Mouse (Mus musculus): Measurements from ENCODE around the gene Hepacam. TPM values are rescaled to one million over a fixed set of nuclear protein-coding genes. Genes with fewer than 3 reads are reported as not detected.
A peak's percentile ranks its signal among the peaks of the same experiment; 100 is the strongest.

The Hepacam gene
- total and polyA plus RNA-seq, 2 experiments from 2014 or later: 37.1 to 49.9 TPM

- H3K27me3 ChIP-seq (ENCODE audit: insufficient read depth, low read length): no peaks in the 10 kb centered on the region
- DNase-seq (ENCODE audit: low spot score) (no peak), ATAC-seq (ENCODE audit: low FRiP score) (no peak)
- no peak overlapping the region for H3K4me2 ChIP-seq (ENCODE audit: low read depth, low read length, poor library complexity, severe bottlenecking)
- no peaks in the 10 kb centered on the region for H3K36me3 ChIP-seq (ENCODE audit: insufficient read depth, low read length)
- peaks cover 7% of the 10 kb centered on the region; the same call in 1 of the 2 replicates for H3K4me1 ChIP-seq (ENCODE audit: insufficient read depth, low read length)
- WGBS: 87% methylated on average over 1 of the region's 1 CpGs
- H3K27ac ChIP-seq (ENCODE audit: low read depth, low read length): no peak overlapping the region
- TF ChIP-seq CTCF (IDR thresholded peaks at IDR 0.05): no peak
- no peaks in the 10 kb centered on the region for H3K9me3 ChIP-seq (ENCODE audit: low read length)
- no peak overlapping the region for H3K4me3 ChIP-seq (ENCODE audit: low read depth, low read length)
- no peak overlapping the region for H3K9ac ChIP-seq (replicated peaks; ENCODE audit: low read length, poor library complexity, severe bottlenecking)
These were observed 4.3 kb upstream of the Hepacam start for GRCm38 (mm10) chr9:37362881-37363280.

DNA sequence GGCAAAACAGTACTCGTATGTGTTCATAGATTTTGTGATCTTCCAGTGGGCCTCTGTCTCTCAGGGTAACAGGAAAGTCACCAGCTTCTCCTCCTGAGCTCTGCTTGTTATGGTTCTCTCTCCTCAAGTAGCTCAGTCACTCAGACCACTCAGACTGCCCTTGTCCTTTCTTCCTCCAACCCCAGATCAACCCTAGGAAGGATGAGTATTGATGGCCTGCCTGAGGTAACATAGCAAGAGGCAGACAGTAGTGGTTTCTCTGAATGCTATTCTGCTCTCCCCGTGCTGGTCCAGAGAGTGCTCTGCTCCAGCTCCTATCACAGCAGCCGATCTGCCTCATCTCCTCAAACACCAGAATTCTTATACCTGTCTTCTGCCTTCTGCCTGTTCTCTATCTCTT, 3.6 kb upstream of the Hepacam start:
- 62% methylated on average over 3 of the region's 3 CpGs for WGBS
- H3K27ac ChIP-seq (ENCODE audit: low read depth, low read length): no peak overlapping the region
- DNase-seq (ENCODE audit: low spot score) (no peak), ATAC-seq (ENCODE audit: low FRiP score) (no peak)
- peaks cover 7% of the 10 kb centered on the region; the same call in 1 of the 2 replicates for H3K4me1 ChIP-seq (ENCODE audit: insufficient read depth, low read length)
- H3K4me3 ChIP-seq (ENCODE audit: low read depth, low read length): no peak overlapping the region
- H3K4me2 ChIP-seq (ENCODE audit: low read depth, low read length, poor library complexity, severe bottlenecking): no peak overlapping the region
- H3K9me3 ChIP-seq (ENCODE audit: low read length): no peaks in the 10 kb centered on the region
- H3K9ac ChIP-seq (replicated peaks; ENCODE audit: low read length, poor library complexity, severe bottlenecking): no peak overlapping the region
- no peak for TF ChIP-seq CTCF (IDR thresholded peaks at IDR 0.05)
- no peaks in the 10 kb centered on the region for H3K36me3 ChIP-seq (ENCODE audit: insufficient read depth, low read length)
- H3K27me3 ChIP-seq (ENCODE audit: insufficient read depth, low read length): no peaks in the 10 kb centered on the region

DNA sequence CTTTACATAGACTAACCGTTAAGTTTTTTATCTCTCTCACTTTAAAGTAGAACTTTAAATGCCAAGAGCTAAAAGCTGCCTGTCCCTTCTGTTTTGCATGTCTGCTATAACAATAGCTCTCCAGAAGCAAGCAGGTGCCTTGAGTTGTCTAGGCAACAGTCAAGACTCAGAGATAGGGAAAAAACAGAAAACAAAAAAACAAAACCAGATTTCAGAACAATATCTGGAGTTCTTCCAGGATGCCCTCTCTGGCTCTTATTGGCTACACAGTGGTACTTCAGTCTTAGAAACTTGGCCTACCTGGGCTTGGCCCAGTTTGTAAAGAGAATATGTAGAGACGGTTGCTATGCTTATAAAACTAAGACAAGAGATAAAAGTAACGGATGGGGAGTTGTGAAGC, 2.8 kb upstream of the Hepacam start:
- Histone ChIP-seq H3K27ac (ENCODE audit: low read depth, low read length) (no peak overlapping the region), H3K36me3 (ENCODE audit: insufficient read depth, low read length) (no peaks in the 10 kb centered on the region), H3K9me3 (ENCODE audit: low read length) (no peaks in the 10 kb centered on the region), H3K4me1 (ENCODE audit: insufficient read depth, low read length) (peaks cover 4% of the 10 kb centered on the region; the same call in 1 of the 2 replicates), H3K4me2 (ENCODE audit: low read depth, low read length, poor library complexity, severe bottlenecking) (no peak overlapping the region), H3K4me3 (ENCODE audit: low read depth, low read length) (no peak overlapping the region), H3K27me3 (ENCODE audit: insufficient read depth, low read length) (no peaks in the 10 kb centered on the region), H3K9ac (replicated peaks; ENCODE audit: low read length, poor library complexity, severe bottlenecking) (no peak overlapping the region)
- ATAC-seq (ENCODE audit: low FRiP score): no peak
- no peak for TF ChIP-seq CTCF (IDR thresholded peaks at IDR 0.05)
- DNase-seq (ENCODE audit: low spot score): no peak
- WGBS: 62% methylated on average over 3 of the region's 3 CpGs

GRCm38 (mm10) chr9:37365706-37366105, 1.4 kb upstream of the Hepacam start:
- no peak for DNase-seq (ENCODE audit: low spot score)
- ATAC-seq (ENCODE audit: low FRiP score): no peak
- H3K4me2 ChIP-seq (ENCODE audit: low read depth, low read length, poor library complexity, severe bottlenecking): no peak overlapping the region
- H3K27ac ChIP-seq (ENCODE audit: low read depth, low read length): no peak overlapping the region
- no peak overlapping the region for H3K9ac ChIP-seq (replicated peaks; ENCODE audit: low read length, poor library complexity, severe bottlenecking)
- H3K27me3 ChIP-seq (ENCODE audit: insufficient read depth, low read length): no peaks in the 10 kb centered on the region
- WGBS: 83% methylated on average over 5 of the region's 5 CpGs
- H3K36me3 ChIP-seq (ENCODE audit: insufficient read depth, low read length): no peaks in the 10 kb centered on the region
- H3K4me3 ChIP-seq (ENCODE audit: low read depth, low read length): no peak overlapping the region
- no peak for TF ChIP-seq CTCF (IDR thresholded peaks at IDR 0.05)
- no peaks in the 10 kb centered on the region for H3K9me3 ChIP-seq (ENCODE audit: low read length)
- no peaks in the 10 kb centered on the region for H3K4me1 ChIP-seq (ENCODE audit: insufficient read depth, low read length)

GRCm38 (mm10) chr9:37368081-37368830, 1.1 kb downstream of the Hepacam start:
- 81% methylated on average over 11 of the region's 11 CpGs for whole genome bisulfite sequencing
- ATAC-seq (ENCODE audit: low FRiP score) (no peak), DNase-seq (ENCODE audit: low spot score) (peak; percentile 27)
- H3K9me3 ChIP-seq (ENCODE audit: low read length): no peaks in the 10 kb centered on the region
- peak; percentile 36; the same call in 1 of the 2 replicates for TF ChIP-seq CTCF (IDR thresholded peaks at IDR 0.05)
- peak overlapping the region; percentile 75 for H3K27ac ChIP-seq (ENCODE audit: low read depth, low read length)
- peak overlapping the region; percentile 33 for H3K4me2 ChIP-seq (ENCODE audit: low read depth, low read length, poor library complexity, severe bottlenecking)
- no peaks in the 10 kb centered on the region for H3K27me3 ChIP-seq (ENCODE audit: insufficient read depth, low read length)
- H3K4me3 ChIP-seq (ENCODE audit: low read depth, low read length): peak overlapping the region; percentile 25
- no peaks in the 10 kb centered on the region for H3K4me1 ChIP-seq (ENCODE audit: insufficient read depth, low read length)
- no peaks in the 10 kb centered on the region for H3K36me3 ChIP-seq (ENCODE audit: insufficient read depth, low read length)
- H3K9ac ChIP-seq (replicated peaks; ENCODE audit: low read length, poor library complexity, severe bottlenecking): no peak overlapping the region

- no peaks in the 10 kb centered on the region for H3K27me3 ChIP-seq (ENCODE audit: insufficient read depth, low read length)
- H3K9ac ChIP-seq (replicated peaks; ENCODE audit: low read length, poor library complexity, severe bottlenecking): no peak overlapping the region
- TF ChIP-seq CTCF (IDR thresholded peaks at IDR 0.05): no peak; the same call in none of the 2 replicates
- DNase-seq (ENCODE audit: low spot score): no peak
- peak overlapping the region; percentile 33; the same call in 1 of the 2 replicates for H3K4me2 ChIP-seq (ENCODE audit: low read depth, low read length, poor library complexity, severe bottlenecking)
- no peaks in the 10 kb centered on the region for H3K9me3 ChIP-seq (ENCODE audit: low read length)
- no peaks in the 10 kb centered on the region for H3K4me1 ChIP-seq (ENCODE audit: insufficient read depth, low read length)
- 79% methylated on average over 8 of the region's 8 CpGs for WGBS
- no peaks in the 10 kb centered on the region for H3K36me3 ChIP-seq (ENCODE audit: insufficient read depth, low read length)
- H3K27ac ChIP-seq (ENCODE audit: low read depth, low read length): peak overlapping the region; percentile 47
- ATAC-seq (ENCODE audit: low FRiP score): no peak
- peak overlapping the region; percentile 22 for H3K4me3 ChIP-seq (ENCODE audit: low read depth, low read length)
These were observed 1.7 kb downstream of the Hepacam start for GRCm38 (mm10) chr9:37368860-37369259.
